Mouse (Mus musculus): ENCODE data around the gene Znrf2. TPM values are rescaled to one million over a fixed set of nuclear protein-coding genes. Genes with fewer than 3 reads are reported as not detected.
"Not testable (repeated sequence)": the region's sequence is repeated elsewhere in the genome, so short reads cannot be mapped to it uniquely, and the experiment has no call there.

Gene Znrf2
- polyA plus RNA-seq, 1 experiment from 2014 or later: 5.5 TPM

- H3K36me3 ChIP-seq (ENCODE audit: control insufficient read depth, insufficient read depth, low read length): no peaks in the 10 kb centered on the region
- ATAC-seq: no peak
- H3K4me1 ChIP-seq (ENCODE audit: control insufficient read depth, insufficient read depth, low read length): peaks cover 24% of the 10 kb centered on the region
- no peak overlapping the region for H3K4me3 ChIP-seq (ENCODE audit: low read length)
- no peaks in the 10 kb centered on the region for H3K27me3 ChIP-seq (replicated peaks; ENCODE audit: control insufficient read depth, insufficient read depth, low read length)
- no peak overlapping the region for H3K4me2 ChIP-seq (ENCODE audit: low read depth, low read length)
- H3K27ac ChIP-seq (ENCODE audit: low read length): peak overlapping the region; percentile 54; the same call in 1 of the 2 replicates
- no peaks in the 10 kb centered on the region for H3K9me3 ChIP-seq (ENCODE audit: control insufficient read depth, low read length)
- WGBS: 40% methylated on average over 4 of the region's 4 CpGs
- H3K9ac ChIP-seq (ENCODE audit: low read depth, low read length): no peak overlapping the region
These were observed 38.1 kb downstream of the Znrf2 start for GRCm38 (mm10) chr6:54854859-54855258.

- Histone ChIP-seq H3K36me3 (ENCODE audit: control insufficient read depth, insufficient read depth, low read length) (no peaks in the 10 kb centered on the region), H3K4me2 (ENCODE audit: low read depth, low read length) (no peak overlapping the region), H3K27ac (ENCODE audit: low read length) (peak overlapping the region; percentile 45), H3K4me1 (ENCODE audit: control insufficient read depth, insufficient read depth, low read length) (peaks cover 21% of the 10 kb centered on the region), H3K27me3 (replicated peaks; ENCODE audit: control insufficient read depth, insufficient read depth, low read length) (no peaks in the 10 kb centered on the region), H3K9me3 (ENCODE audit: control insufficient read depth, low read length) (no peaks in the 10 kb centered on the region), H3K9ac (ENCODE audit: low read depth, low read length) (no peak overlapping the region), H3K4me3 (ENCODE audit: low read length) (no peak overlapping the region)
- 56% methylated on average over 4 of the region's 4 CpGs for WGBS
- ATAC-seq: peak; percentile 61
These were observed 39.3 kb downstream of the Znrf2 start for GRCm38 (mm10) chr6:54855801-54856583.

GRCm38 (mm10) chr6:54859159-54859558 lies 42.4 kb downstream of the Znrf2 start:
- not testable (repeated sequence) for H3K9me3 ChIP-seq (ENCODE audit: control insufficient read depth, low read length); H3K9ac ChIP-seq (ENCODE audit: low read depth, low read length); ATAC-seq; H3K4me2 ChIP-seq (ENCODE audit: low read depth, low read length); H3K36me3 ChIP-seq (ENCODE audit: control insufficient read depth, insufficient read depth, low read length); H3K27me3 ChIP-seq (replicated peaks; ENCODE audit: control insufficient read depth, insufficient read depth, low read length); H3K27ac ChIP-seq (ENCODE audit: low read length); H3K4me3 ChIP-seq (ENCODE audit: low read length)
- peaks cover 11% of the 10 kb centered on the region for H3K4me1 ChIP-seq (ENCODE audit: control insufficient read depth, insufficient read depth, low read length)
- 94% methylated on average over 5 of the region's 5 CpGs for WGBS

- Histone ChIP-seq H3K27me3 (replicated peaks; ENCODE audit: control insufficient read depth, insufficient read depth, low read length) (no peaks in the 10 kb centered on the region), H3K27ac (ENCODE audit: low read length) (no peak overlapping the region), H3K4me1 (ENCODE audit: control insufficient read depth, insufficient read depth, low read length) (peaks cover 5% of the 10 kb centered on the region; the same call in 1 of the 2 replicates), H3K9ac (ENCODE audit: low read depth, low read length) (no peak overlapping the region), H3K36me3 (ENCODE audit: control insufficient read depth, insufficient read depth, low read length) (0 out of 2 replicates have a peak, but pooled peaks cover 4% of the 10 kb centered on the region), H3K9me3 (ENCODE audit: control insufficient read depth, low read length) (0 out of 2 replicates have a peak, but pooled peaks cover 3% of the 10 kb centered on the region), H3K4me2 (ENCODE audit: low read depth, low read length) (no peak overlapping the region), H3K4me3 (ENCODE audit: low read length) (no peak overlapping the region)
- ATAC-seq: no peak
These were observed 43.5 kb downstream of the Znrf2 start for GRCm38 (mm10) chr6:54860180-54860579.

- Histone ChIP-seq H3K4me2 (ENCODE audit: low read depth, low read length) (no peak overlapping the region), H3K4me1 (ENCODE audit: control insufficient read depth, insufficient read depth, low read length) (peaks cover 8% of the 10 kb centered on the region; the same call in 1 of the 2 replicates), H3K27me3 (replicated peaks; ENCODE audit: control insufficient read depth, insufficient read depth, low read length) (no peaks in the 10 kb centered on the region), H3K9me3 (ENCODE audit: control insufficient read depth, low read length) (0 out of 2 replicates have a peak, but pooled peaks cover 3% of the 10 kb centered on the region), H3K36me3 (ENCODE audit: control insufficient read depth, insufficient read depth, low read length) (0 out of 2 replicates have a peak, but pooled peaks cover 4% of the 10 kb centered on the region), H3K9ac (ENCODE audit: low read depth, low read length) (no peak overlapping the region), H3K4me3 (ENCODE audit: low read length) (no peak overlapping the region), H3K27ac (ENCODE audit: low read length) (0 out of 2 replicates have a peak overlapping the region, but pooled peaks have one; percentile 50)
- ATAC-seq: peak; percentile 76
- WGBS: 51% methylated on average over 5 of the region's 5 CpGs
These were observed 50.2 kb downstream of the Znrf2 start for GRCm38 (mm10) chr6:54866731-54867410.

GRCm38 (mm10) chr6:54867411-54867745 lies 50.7 kb downstream of the Znrf2 start:
- WGBS: 57% methylated on average over 4 of the region's 4 CpGs
- H3K4me2 ChIP-seq (ENCODE audit: low read depth, low read length): no peak overlapping the region
- ATAC-seq: no peak
- no peaks in the 10 kb centered on the region for H3K27me3 ChIP-seq (replicated peaks; ENCODE audit: control insufficient read depth, insufficient read depth, low read length)
- H3K27ac ChIP-seq (ENCODE audit: low read length): 0 out of 2 replicates have a peak overlapping the region, but pooled peaks have one; percentile 50
- H3K4me3 ChIP-seq (ENCODE audit: low read length): no peak overlapping the region
- no peak overlapping the region for H3K9ac ChIP-seq (ENCODE audit: low read depth, low read length)
- H3K4me1 ChIP-seq (ENCODE audit: control insufficient read depth, insufficient read depth, low read length): peaks cover 8% of the 10 kb centered on the region; the same call in 1 of the 2 replicates
- 0 out of 2 replicates have a peak, but pooled peaks cover 4% of the 10 kb centered on the region for H3K36me3 ChIP-seq (ENCODE audit: control insufficient read depth, insufficient read depth, low read length)
- 0 out of 2 replicates have a peak, but pooled peaks cover 3% of the 10 kb centered on the region for H3K9me3 ChIP-seq (ENCODE audit: control insufficient read depth, low read length)

GRCm38 (mm10) chr6:54873029-54873428 lies 56.3 kb downstream of the Znrf2 start:
- Histone ChIP-seq H3K4me3 (ENCODE audit: low read length) (no peak overlapping the region), H3K9ac (ENCODE audit: low read depth, low read length) (no peak overlapping the region), H3K4me2 (ENCODE audit: low read depth, low read length) (no peak overlapping the region), H3K27ac (ENCODE audit: low read length) (no peak overlapping the region), H3K36me3 (ENCODE audit: control insufficient read depth, insufficient read depth, low read length) (no peaks in the 10 kb centered on the region), H3K4me1 (ENCODE audit: control insufficient read depth, insufficient read depth, low read length) (no peaks in the 10 kb centered on the region), H3K27me3 (replicated peaks; ENCODE audit: control insufficient read depth, insufficient read depth, low read length) (no peaks in the 10 kb centered on the region), H3K9me3 (ENCODE audit: control insufficient read depth, low read length) (no peaks in the 10 kb centered on the region)
- WGBS: 57% methylated on average over 5 of the region's 5 CpGs
- ATAC-seq: peak; percentile 73

- H3K4me3 ChIP-seq (ENCODE audit: low read length): no peak overlapping the region
- no peak overlapping the region for H3K27ac ChIP-seq (ENCODE audit: low read length)
- no peaks in the 10 kb centered on the region for H3K4me1 ChIP-seq (ENCODE audit: control insufficient read depth, insufficient read depth, low read length)
- H3K9me3 ChIP-seq (ENCODE audit: control insufficient read depth, low read length): no peaks in the 10 kb centered on the region
- peak; percentile 85 for ATAC-seq
- H3K27me3 ChIP-seq (replicated peaks; ENCODE audit: control insufficient read depth, insufficient read depth, low read length): no peaks in the 10 kb centered on the region
- no peak overlapping the region for H3K4me2 ChIP-seq (ENCODE audit: low read depth, low read length)
- WGBS: 25% methylated on average over 5 of the region's 5 CpGs
- H3K9ac ChIP-seq (ENCODE audit: low read depth, low read length): no peak overlapping the region
- no peaks in the 10 kb centered on the region for H3K36me3 ChIP-seq (ENCODE audit: control insufficient read depth, insufficient read depth, low read length)
These were observed 60.1 kb downstream of the Znrf2 start for GRCm38 (mm10) chr6:54876782-54877181.

GRCm38 (mm10) chr6:54877651-54878050 lies 60.9 kb downstream of the Znrf2 start:
- no peaks in the 10 kb centered on the region for H3K4me1 ChIP-seq (ENCODE audit: control insufficient read depth, insufficient read depth, low read length)
- no peak overlapping the region for H3K27ac ChIP-seq (ENCODE audit: low read length)
- H3K9me3 ChIP-seq (ENCODE audit: control insufficient read depth, low read length): no peaks in the 10 kb centered on the region
- no peak for ATAC-seq
- no peaks in the 10 kb centered on the region for H3K36me3 ChIP-seq (ENCODE audit: control insufficient read depth, insufficient read depth, low read length)
- H3K9ac ChIP-seq (ENCODE audit: low read depth, low read length): no peak overlapping the region
- no peak overlapping the region for H3K4me2 ChIP-seq (ENCODE audit: low read depth, low read length)
- no peaks in the 10 kb centered on the region for H3K27me3 ChIP-seq (replicated peaks; ENCODE audit: control insufficient read depth, insufficient read depth, low read length)
- H3K4me3 ChIP-seq (ENCODE audit: low read length): no peak overlapping the region
- WGBS: 90% methylated on average over 3 of the region's 3 CpGs
